Mouse (Mus musculus): ENCODE measurements around the gene Adamts20.
A peak's percentile ranks its signal among the peaks of the same experiment; 100 is the strongest.
"Not testable (repeated sequence)": the region's sequence is repeated elsewhere in the genome, so short reads cannot be mapped to it uniquely, and the experiment has no call there.

Adamts20 gene

GRCm38 (mm10) chr15:94465318-94465717 lies at the start of gene Adamts20:
Gene Adamts20 (minus strand): TSS chr15:94465418.
- DNase-seq, result no peak

GRCm38 (mm10) chr15:94503451-94504215 lies 38.4 kb upstream of the Adamts20 start:
- DNase-seq, result no peak

DNA sequence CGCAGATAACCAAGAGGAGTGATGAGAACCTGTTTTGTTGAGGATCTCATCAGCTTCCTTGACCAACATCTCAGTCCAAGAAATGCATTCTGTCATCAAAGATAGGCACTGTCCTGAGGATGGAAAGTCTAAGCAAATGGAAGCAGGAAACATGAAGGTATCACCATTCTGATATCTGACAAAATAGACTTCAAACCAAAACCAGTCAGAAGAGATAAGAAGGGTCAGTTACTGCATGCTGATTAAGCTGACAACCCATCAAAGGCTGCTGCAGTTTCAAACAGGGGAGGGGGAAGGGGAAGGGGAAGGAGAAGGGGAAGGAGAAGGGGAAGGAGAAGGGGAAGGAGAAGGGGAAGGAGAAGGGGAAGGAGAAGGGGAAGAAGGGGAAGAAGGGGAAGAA lies 34.0 kb upstream of the Adamts20 start:
- DNase-seq, result no peak

DNA sequence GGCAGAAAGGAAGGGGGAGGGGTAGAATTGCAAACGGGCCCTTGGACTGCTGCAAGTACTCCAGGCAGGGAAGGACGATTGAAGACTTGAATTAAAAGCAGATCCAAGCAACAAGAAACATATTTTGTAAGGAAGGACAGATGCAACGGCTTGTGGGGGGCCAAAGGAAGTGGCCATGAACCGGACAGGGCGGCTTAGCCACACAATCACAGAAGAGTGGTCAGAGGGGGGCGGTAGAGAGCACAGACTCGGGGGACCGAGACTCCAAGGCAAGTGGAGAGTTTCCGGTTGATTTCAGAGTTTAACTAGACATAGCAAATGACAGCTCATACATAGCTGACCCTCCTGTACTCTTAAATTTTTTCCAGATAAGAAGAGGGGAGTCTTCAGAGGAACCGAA lies 30.7 kb upstream of the Adamts20 start:
- DNase-seq, result no peak

DNA sequence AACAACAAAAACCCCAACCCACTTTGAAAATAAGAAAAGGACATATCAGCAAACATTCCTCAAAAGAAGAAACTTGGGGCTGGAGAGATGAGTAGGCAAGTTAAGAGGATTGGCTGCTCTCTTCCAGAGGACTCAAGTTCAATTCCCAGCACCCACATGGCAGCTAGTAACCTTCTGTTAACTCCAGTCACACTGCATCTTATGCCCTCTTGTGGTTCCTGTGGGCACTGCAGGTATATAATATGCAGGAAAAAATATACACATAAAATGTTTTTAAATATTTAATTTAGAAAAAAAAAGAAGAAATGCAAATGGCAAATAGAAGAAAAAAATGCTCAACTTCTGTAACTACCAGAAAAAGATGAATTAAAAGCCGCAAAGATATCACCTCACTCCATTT lies 29.2 kb upstream of the Adamts20 start:
- DNase-seq, result no peak

GRCm38 (mm10) chr15:94489433-94489832 lies 24.2 kb upstream of the Adamts20 start:
- no peak for DNase-seq

DNA sequence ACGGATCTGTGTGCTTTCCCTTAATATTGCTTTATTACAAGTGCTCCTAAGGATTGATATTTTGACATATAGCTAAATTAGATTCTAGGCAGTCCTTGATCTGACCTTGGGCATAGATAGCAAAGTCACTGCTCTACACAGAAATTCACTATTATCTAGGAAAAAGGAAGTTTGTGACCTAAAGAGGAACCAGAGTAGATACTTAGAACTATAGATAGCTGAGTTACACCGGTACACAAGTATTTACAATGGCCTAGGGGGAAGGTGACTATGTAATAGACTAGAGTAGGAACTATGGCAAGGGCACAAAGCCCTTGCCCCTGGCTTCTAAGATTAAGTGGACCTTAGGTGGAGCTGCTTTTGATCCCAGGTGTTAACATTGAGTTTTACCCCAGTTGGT lies 22.8 kb upstream of the Adamts20 start:
- DNase-seq, result not testable (repeated sequence)

DNA sequence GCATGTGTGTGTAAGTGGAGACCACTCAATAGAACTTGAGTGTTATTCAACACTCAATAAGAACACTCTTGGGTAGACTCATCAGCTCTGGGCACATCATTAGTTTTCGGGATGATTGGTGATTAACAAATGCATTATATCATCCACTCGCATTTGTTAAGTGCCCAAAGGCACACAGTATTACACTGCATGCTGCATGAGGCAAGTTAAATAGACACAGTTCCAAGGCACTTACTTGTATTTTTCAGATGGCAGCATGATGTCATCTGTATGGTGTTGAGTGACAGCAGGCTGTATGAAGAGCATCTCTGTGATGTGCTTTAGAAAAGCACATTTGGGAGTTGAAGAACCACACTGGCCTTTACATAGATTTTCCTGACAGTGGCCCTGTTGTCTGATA lies 17.3 kb upstream of the Adamts20 start:
- DNase-seq, result no peak

DNA sequence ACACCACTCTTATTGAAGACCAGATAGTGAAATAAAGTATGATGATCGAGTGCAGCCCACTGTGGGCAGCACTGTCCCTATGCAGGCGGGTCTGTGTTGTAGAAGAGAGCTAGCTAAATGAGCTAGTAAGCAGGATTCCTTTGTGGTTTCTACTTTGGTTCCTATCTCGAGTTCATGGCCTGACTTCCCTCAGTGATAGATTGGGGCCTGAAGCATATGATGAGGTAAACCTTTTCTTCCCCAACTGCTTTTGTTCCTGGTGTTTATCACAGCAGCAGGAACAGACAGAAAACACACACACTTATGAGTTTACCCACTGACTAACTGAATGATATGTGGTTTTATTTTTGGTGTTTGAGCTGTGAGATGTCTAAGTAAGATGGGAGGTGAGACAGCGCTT lies 15.6 kb upstream of the Adamts20 start:
- DNase-seq, result no peak

DNA sequence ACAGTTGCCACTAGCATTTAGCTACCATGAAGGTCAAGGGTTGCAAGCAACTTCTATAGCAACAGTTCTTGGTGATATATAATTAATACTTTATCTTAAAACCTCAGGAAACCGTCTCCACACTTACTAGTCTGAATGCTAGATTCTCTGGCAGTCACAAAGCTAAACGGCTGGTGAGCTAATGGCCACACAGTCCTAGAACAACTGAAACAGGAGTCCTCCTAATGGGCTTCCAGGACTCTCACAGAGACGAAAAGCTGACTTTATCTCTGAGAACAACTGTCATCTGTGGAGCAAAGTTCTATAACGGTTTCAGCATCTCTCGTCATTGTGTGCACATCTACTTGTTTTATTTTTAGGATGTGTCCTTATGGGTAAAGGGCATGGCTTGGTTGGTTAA lies 15.0 kb upstream of the Adamts20 start:
- DNase-seq, result no peak

- no peak for DNase-seq
These were observed 14.4 kb upstream of the Adamts20 start for GRCm38 (mm10) chr15:94479513-94480136.

DNA sequence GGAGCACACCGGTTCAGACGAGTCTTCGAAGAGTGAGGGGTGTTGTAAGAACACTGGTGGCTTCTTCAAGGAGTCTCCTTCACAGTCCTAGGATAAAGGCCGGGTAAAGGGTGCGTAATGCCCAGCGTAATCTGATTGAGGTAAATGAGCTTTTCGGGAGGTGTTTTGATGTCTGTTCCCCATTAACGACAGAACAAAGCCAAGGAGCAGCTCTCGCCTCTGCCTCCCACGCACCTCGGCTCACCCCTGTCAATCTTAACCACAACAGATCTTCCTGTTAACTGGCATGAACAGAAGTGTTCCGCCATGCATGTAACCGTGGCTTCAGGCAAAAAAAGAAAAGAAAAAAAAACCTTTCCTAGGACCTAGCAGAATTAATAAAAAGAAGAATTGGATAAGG lies 13.5 kb upstream of the Adamts20 start:
- no peak for DNase-seq

DNA sequence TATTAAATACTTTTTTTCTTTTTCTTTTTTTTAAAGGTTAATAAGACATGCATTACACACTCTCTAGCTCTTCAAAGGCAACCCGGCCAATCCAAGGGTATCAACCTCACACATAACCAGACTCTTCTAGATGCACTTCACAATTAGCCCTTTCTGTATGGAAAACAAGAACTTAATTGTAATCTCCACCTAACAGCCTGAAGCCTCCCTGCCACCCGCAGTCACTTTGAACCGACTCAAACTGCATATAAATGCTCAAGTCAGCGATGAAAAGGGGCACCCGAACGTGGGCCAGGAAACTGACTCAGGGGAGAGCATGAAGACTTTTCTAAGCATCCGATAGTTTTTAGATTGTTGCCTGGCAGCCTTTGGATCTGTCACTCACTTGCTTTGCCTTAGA lies 12.1 kb upstream of the Adamts20 start:
- DNase-seq, result no peak

- no peak for DNase-seq
These were observed 10.8 kb upstream of the Adamts20 start for GRCm38 (mm10) chr15:94475975-94476374.

DNA sequence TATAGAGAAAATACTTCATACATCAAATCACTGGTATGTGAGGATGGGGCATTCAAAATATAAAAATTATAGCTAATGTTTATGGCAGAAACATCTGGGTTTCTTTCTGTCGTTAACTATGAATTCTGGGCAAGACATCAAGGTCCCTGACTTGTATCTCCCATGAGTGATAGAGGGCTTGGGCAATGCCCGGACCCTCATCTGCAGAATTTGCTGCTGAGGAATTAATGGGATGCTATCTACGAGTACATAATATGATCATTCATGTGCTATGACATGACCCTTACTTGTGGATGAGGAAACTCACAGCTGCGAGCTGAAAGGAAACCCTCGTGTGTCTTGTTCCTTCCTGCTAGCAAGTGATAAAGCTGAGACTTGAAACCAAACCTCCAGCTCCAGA lies 5.1 kb upstream of the Adamts20 start:
- no peak for DNase-seq

GRCm38 (mm10) chr15:94464881-94465280 lies 337 bp downstream of the Adamts20 start:
- no peak for DNase-seq

GRCm38 (mm10) chr15:94463251-94463650 lies 2.0 kb downstream of the Adamts20 start:
- peak; percentile 17 for DNase-seq

DNA sequence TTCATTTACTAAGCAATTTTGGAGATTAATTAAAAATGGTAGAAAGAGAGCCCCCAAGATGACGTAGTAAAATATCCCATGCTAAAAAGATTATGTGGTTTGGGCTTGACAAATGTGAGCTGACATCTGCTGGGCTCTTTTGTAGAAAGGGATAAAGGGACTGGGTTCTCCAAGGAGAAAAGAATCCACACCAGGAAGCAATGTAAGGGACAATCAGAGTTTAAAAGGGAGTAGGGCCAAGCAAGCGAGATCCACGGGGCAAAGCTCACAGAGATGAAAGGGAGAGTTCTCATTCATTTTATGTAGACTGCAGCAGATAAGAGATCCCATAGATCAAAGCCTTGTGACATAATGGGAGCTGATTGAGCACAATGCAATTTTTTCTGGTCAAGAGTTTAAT lies 3.0 kb downstream of the Adamts20 start:
- DNase-seq, result no peak

DNA sequence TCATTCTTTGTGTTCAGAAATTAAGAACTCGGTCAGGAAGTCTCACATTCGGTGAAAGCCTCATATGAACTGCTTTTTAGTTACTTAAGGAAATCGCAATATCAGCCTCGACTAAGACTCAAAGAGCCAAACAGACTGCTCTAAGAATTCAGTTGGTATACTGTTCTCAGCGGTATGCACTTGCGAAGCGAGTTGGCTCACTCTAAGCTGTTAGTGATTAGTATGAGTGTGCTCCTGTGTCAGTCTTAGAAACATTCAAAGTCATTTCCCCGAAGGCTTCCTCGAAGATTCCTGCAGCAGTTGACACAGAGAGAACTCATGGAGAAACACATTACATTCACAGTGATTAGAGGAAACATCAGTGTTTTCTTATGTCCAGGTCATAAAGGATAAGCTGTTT lies 4.1 kb downstream of the Adamts20 start:
- DNase-seq, result no peak

DNA sequence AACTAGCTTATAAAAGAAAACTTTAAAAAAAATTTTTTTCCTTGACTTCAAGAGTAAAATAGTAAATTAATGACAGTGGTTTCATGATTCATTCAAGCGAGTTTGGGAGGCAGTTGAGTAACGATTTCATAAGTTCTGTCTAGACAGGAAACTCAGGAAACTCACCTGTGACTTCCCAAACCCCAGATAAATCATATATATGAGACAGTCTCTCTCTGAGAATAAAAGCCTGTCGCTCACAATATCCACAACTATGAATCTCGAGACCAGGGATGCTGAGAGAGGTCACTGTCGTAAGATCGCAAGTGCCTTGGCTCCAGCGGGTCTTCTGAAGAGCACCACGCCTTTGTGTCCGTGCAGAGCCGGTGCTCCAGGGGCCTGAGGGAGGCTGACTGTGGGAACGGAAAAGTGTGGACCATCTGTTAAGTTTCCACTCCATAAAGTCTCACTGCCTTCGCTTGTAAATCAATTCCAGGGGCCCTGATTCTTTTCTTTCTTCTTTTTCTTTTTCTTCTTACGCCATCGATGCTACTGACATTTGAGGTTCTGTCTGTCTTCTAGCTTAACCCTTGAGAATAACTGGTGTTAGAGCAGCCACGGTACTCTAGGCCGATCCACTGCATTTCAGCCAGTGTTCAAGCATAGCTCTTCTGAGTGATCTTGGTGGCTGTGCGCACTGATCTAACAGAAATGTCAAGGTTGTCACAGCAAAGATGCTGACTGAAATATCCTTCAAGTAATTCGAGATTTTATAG lies 7.4 kb downstream of the Adamts20 start:
- no peak for DNase-seq

GRCm38 (mm10) chr15:94452848-94453247 lies 12.4 kb downstream of the Adamts20 start:
- no peak for DNase-seq

GRCm38 (mm10) chr15:94451600-94451999 lies 13.6 kb downstream of the Adamts20 start:
- DNase-seq, result no peak

GRCm38 (mm10) chr15:94444437-94445136 lies 20.6 kb downstream of the Adamts20 start:
- DNase-seq, result peak; percentile 20

Data from liver (tissue).